Mouse (Mus musculus) forebrain, embryonic 14.5 days (tissue): ENCODE data around the gene Olfr922. TPM values are rescaled to one million over a fixed set of nuclear protein-coding genes. Genes with fewer than 3 reads are reported as not detected.

Source experiments
- polyA plus RNA-seq: library from polyadenylated mRNA; unstranded; fragments of >200 nt; fragmentation: Nextera tagmentation; extraction: Ambion mirVana; gene quantifications from 2 replicates; pipeline ENCODE4 v1.2.1, GENCODE M21; 2014

Olfr922 gene
- polyA plus RNA-seq, 1 experiment from 2014 or later = not detected

Other genes with a start within 250 kb of the Olfr922 start
- not detected in 2 replicates for gene Olfr912, start 234.4 kb upstream of the Olfr922 start, polyA plus RNA-seq
- gene Olfr913, start 221.9 kb upstream of the Olfr922 start, polyA plus RNA-seq = not detected in 2 replicates
- gene Olfr914, start 209.5 kb upstream of the Olfr922 start, polyA plus RNA-seq = not detected in 2 replicates
- gene Olfr916, start 154.7 kb upstream of the Olfr922 start, polyA plus RNA-seq = not detected in 2 replicates
- not detected in 2 replicates for gene Olfr917, start 148.8 kb upstream of the Olfr922 start, polyA plus RNA-seq
- gene Olfr918, start 140.0 kb upstream of the Olfr922 start, polyA plus RNA-seq = not detected in 2 replicates
- not detected in 2 replicates for gene Olfr919, start 110.9 kb upstream of the Olfr922 start, polyA plus RNA-seq
- 6.9 and 7.3 TPM in 2 replicates for gene Vwa5a, start 96.3 kb upstream of the Olfr922 start, polyA plus RNA-seq
- gene Olfr920, start 62.3 kb upstream of the Olfr922 start, polyA plus RNA-seq = not detected in 2 replicates
- gene Olfr921, start 41.5 kb upstream of the Olfr922 start, polyA plus RNA-seq = not detected in 2 replicates
- not detected in 2 replicates for gene Olfr923, start 11.9 kb downstream of the Olfr922 start, polyA plus RNA-seq
- gene Olfr924, start 29.8 kb downstream of the Olfr922 start, polyA plus RNA-seq = not detected in 2 replicates
- not detected in 2 replicates for gene Olfr26, start 40.4 kb downstream of the Olfr922 start, polyA plus RNA-seq
- gene Olfr926, start 62.5 kb downstream of the Olfr922 start, polyA plus RNA-seq = not detected in 2 replicates
- gene Olfr930, start 115.2 kb downstream of the Olfr922 start, polyA plus RNA-seq = not detected in 2 replicates
- gene Olfr933, start 157.7 kb downstream of the Olfr922 start, polyA plus RNA-seq = not detected in 2 replicates
- gene Olfr934, start 173.7 kb downstream of the Olfr922 start, polyA plus RNA-seq = not detected in 2 replicates
- not detected in 2 replicates for gene Olfr935, start 185.1 kb downstream of the Olfr922 start, polyA plus RNA-seq
- not detected in 2 replicates for gene Olfr146, start 208.8 kb downstream of the Olfr922 start, polyA plus RNA-seq